ENCODE assay signal across 9 mouse cellular contexts in genomic region chr2:31653971-31654853, GRCm38 (mm10). TPM values are rescaled to one million over a fixed set of nuclear protein-coding genes. Genes with fewer than 3 reads are reported as not detected.
A peak's percentile ranks its signal among the peaks of the same experiment; 100 is the strongest.
DNase-seq lines count a peak whose midpoint lies in the region; ATAC-seq lines count a peak whose summit lies in the region.
"Had no signal": no experiment of that assay in that cellular context is flagged by ENCODE, and none has a peak within 500 bp of the region (broad histone marks: within the 10 kb centered on the region; RNA-seq: fewer than 3 reads in every experiment).

No protein-coding gene starts in this region.

- peaks cover 99% of the 10 kb centered on the region for H3K27me3 ChIP-seq in embryonic facial prominence, embryonic 10.5 days (replicated peaks; ENCODE audit: low read depth, poor library complexity, severe bottlenecking)
- peaks cover 89% of the 10 kb centered on the region for H3K27me3 ChIP-seq in hindbrain, embryonic 15.5 days
- peaks cover 98% of the 10 kb centered on the region for H3K27me3 ChIP-seq in limb, embryonic 10.5 days (ENCODE audit: low read depth, poor library complexity, severe bottlenecking)

- H3K27ac ChIP-seq in embryonic facial prominence, embryonic 10.5 days (replicated peaks): no peak overlapping the region; the same call in 1 of the 2 replicates
- H3K27ac ChIP-seq in hindbrain, embryonic 15.5 days (replicated peaks): peak overlapping the region; percentile 67
- 0 out of 2 replicates have a peak overlapping the region, but pooled peaks have one; percentile 42 for H3K27ac ChIP-seq in limb, embryonic 10.5 days

- peak overlapping the region; percentile 67 for H3K4me3 ChIP-seq in embryonic facial prominence, embryonic 10.5 days
- H3K4me3 ChIP-seq in hindbrain, embryonic 15.5 days: peak overlapping the region; percentile 52
- H3K4me3 ChIP-seq in limb, embryonic 10.5 days: peak overlapping the region; percentile 68

- peak overlapping the region; percentile 67 for H3K9ac ChIP-seq in hindbrain, embryonic 15.5 days

- peak; percentile 95 for ATAC-seq in hindbrain, embryonic 15.5 days (ENCODE audit: low FRiP score, low read depth)

- under 1% methylated on average over 108 of the region's 109 CpGs for WGBS in embryonic facial prominence, embryonic 10.5 days
- WGBS in hindbrain, embryonic 15.5 days: under 1% methylated on average over 85 of the region's 109 CpGs
- WGBS in limb, embryonic 10.5 days: 5% methylated on average over 109 of the region's 109 CpGs

- H3K4me2 ChIP-seq in hindbrain, embryonic 15.5 days: peak overlapping the region; percentile 87

- H3K36me3 ChIP-seq in embryonic facial prominence, embryonic 10.5 days (replicated peaks): no peaks in the 10 kb centered on the region
- no peaks in the 10 kb centered on the region for H3K36me3 ChIP-seq in hindbrain, embryonic 15.5 days
- H3K36me3 ChIP-seq in limb, embryonic 10.5 days: no peaks in the 10 kb centered on the region

- peaks cover 16% of the 10 kb centered on the region for H3K4me1 ChIP-seq in embryonic facial prominence, embryonic 10.5 days
- peaks cover 13% of the 10 kb centered on the region for H3K4me1 ChIP-seq in hindbrain, embryonic 15.5 days (replicated peaks)
- peaks cover 17% of the 10 kb centered on the region for H3K4me1 ChIP-seq in limb, embryonic 10.5 days

- H3K9me3 ChIP-seq in embryonic facial prominence, embryonic 10.5 days: peaks cover 4% of the 10 kb centered on the region; the same call in 1 of the 2 replicates
- no peaks in the 10 kb centered on the region for H3K9me3 ChIP-seq in hindbrain, embryonic 15.5 days
- no peaks in the 10 kb centered on the region; the same call in 1 of the 2 replicates for H3K9me3 ChIP-seq in limb, embryonic 10.5 days (replicated peaks)

- DNase-seq in adrenal gland, adult 2 months: peak; percentile 57
- no peak for DNase-seq in adrenal gland, postnatal 4 days (ENCODE audit: low spot score in 2 of 2)
- DNase-seq in CD4-positive helper T cell, adult 2 months (ENCODE audit: low read depth, low spot score): peak; percentile 30
- peak; percentile 60 for DNase-seq in embryonic facial prominence, embryonic 10.5 days (ENCODE audit: low spot score)
- DNase-seq in limb, embryonic 10.5 days (ENCODE audit: low spot score): peak; percentile 59
- peak; percentile 47 for DNase-seq in retina, embryonic 14.5 days (ENCODE audit: low spot score)
- DNase-seq in ovary, postnatal 36 days (ENCODE audit: low spot score): no peak

RNA-seq across cellular contexts. Expression of gene Prdm12, which starts 14.4 kb away (rescaled TPM):
- not detected for total RNA-seq in adrenal gland, adult 2 months (2021)
- polyA plus RNA-seq in adrenal gland, adult 2 months (2012; rRNA removed): 0.09 TPM in 1 of 2 replicates, not detected in the other
- total RNA-seq in adrenal gland, postnatal 4 days (2021): not detected
- 6.9 and 7.2 TPM in 2 replicates for polyA plus RNA-seq in embryonic facial prominence, embryonic 10.5 days (2016; fragmentation: Nextera tagmentation; extraction: Ambion mirVana)
- 1.7 and 3.1 TPM in 2 replicates for polyA plus RNA-seq in hindbrain, embryonic 15.5 days (2015; fragmentation: Nextera tagmentation; extraction: Ambion mirVana)
- polyA plus RNA-seq in limb, embryonic 10.5 days (2016; fragmentation: Nextera tagmentation; extraction: Ambion mirVana): 0.10 TPM in 1 of 2 replicates, not detected in the other
- total RNA-seq: heart, postnatal 10 days had no signal

RNA-seq across cellular contexts. Expression of gene Exosc2, which starts 16.3 kb away (rescaled TPM):
- total RNA-seq in adrenal gland, adult 2 months (2021): 10 to 100 TPM; 20.7 to 23.8 TPM
- polyA plus RNA-seq in adrenal gland, adult 2 months (2012; rRNA removed): 4.7 and 5.4 TPM in 2 replicates
- total RNA-seq in adrenal gland, postnatal 4 days (2021): 10 to 100 TPM; 32.9 to 37.4 TPM
- 107 and 112 TPM in 2 replicates for polyA plus RNA-seq in embryonic facial prominence, embryonic 10.5 days (2016; fragmentation: Nextera tagmentation; extraction: Ambion mirVana)
- polyA plus RNA-seq in hindbrain, embryonic 15.5 days (2015; fragmentation: Nextera tagmentation; extraction: Ambion mirVana): 42.0 and 42.4 TPM in 2 replicates
- 113 and 131 TPM in 2 replicates for polyA plus RNA-seq in limb, embryonic 10.5 days (2016; fragmentation: Nextera tagmentation; extraction: Ambion mirVana)

RNA-seq across cellular contexts. Expression of gene Abl1, which starts 34.0 kb away (rescaled TPM):
- total RNA-seq in adrenal gland, adult 2 months (2021): 10 to 100 TPM; 57.0 to 62.7 TPM
- 56.0 and 63.5 TPM in 2 replicates for polyA plus RNA-seq in adrenal gland, adult 2 months (2012; rRNA removed)
- total RNA-seq in adrenal gland, postnatal 4 days (2021): 100 to 1,000 TPM; 109 to 112 TPM
- 62.8 and 64.8 TPM in 2 replicates for polyA plus RNA-seq in embryonic facial prominence, embryonic 10.5 days (2016; fragmentation: Nextera tagmentation; extraction: Ambion mirVana)
- polyA plus RNA-seq in hindbrain, embryonic 15.5 days (2015; fragmentation: Nextera tagmentation; extraction: Ambion mirVana): 17.6 and 18.1 TPM in 2 replicates
- polyA plus RNA-seq in limb, embryonic 10.5 days (2016; fragmentation: Nextera tagmentation; extraction: Ambion mirVana): 65.0 and 70.5 TPM in 2 replicates

Comparison
In these comparisons a context has a peak if more than half of its experiments do, and no peak if none do; other contexts are left out.
1. DNase-seq: peak in adrenal gland, adult 2 months (single experiment), CD4-positive helper T cell, adult 2 months (single experiment), embryonic facial prominence, embryonic 10.5 days (single experiment), limb, embryonic 10.5 days (single experiment) and retina, embryonic 14.5 days (single experiment); none in adrenal gland, postnatal 4 days (0 of 2) and ovary, postnatal 36 days (single experiment).
2. Peak in every context shown above with its lines, with median percentiles within 50 percentile points of each other: H3K4me3 ChIP-seq.